Mouse (Mus musculus) embryonic fibroblast, embryonic 13.5 days (primary cell): Measurements from ENCODE around the gene Ggt6. TPM values are rescaled to one million over a fixed set of nuclear protein-coding genes. Genes with fewer than 3 reads are reported as not detected.
A peak's percentile ranks its signal among the peaks of the same experiment; 100 is the strongest.

Experiments used
- H3K27ac ChIP-seq: 2 replicates; pipeline ENCODE4 v1.5.1; 2012; ENCODE audit warnings: low read length, control low read depth, inconsistent platforms; ENCODE audit not compliant: insufficient read depth
- H3K4me1 ChIP-seq: 2 replicates; pipeline ENCODE4 v1.6.1; 2011; ENCODE audit warnings: low read length; ENCODE audit not compliant: control insufficient read depth, insufficient read depth
- H3K4me3 ChIP-seq: 2 replicates; pipeline ENCODE4 v1.5.1; 2011; ENCODE audit warnings: mild to moderate bottlenecking, control low read depth, low read length; ENCODE audit not compliant: insufficient read depth
- CTCF ChIP-seq: IDR thresholded peaks from 2 replicates; pipeline ENCODE4 v1.5.1; 2011; ENCODE audit warnings: mild to moderate bottlenecking, control low read depth, low read length, moderate library complexity, borderline replicate concordance; ENCODE audit not compliant: insufficient read depth
- POLR2A ChIP-seq: IDR thresholded peaks from 2 replicates; pipeline ENCODE4 v1.6.1; 2011; ENCODE audit warnings: low read depth, mild to moderate bottlenecking, control low read depth, low read length, moderate library complexity
- polyA plus RNA-seq: library from polyadenylated mRNA; stranded (reverse); fragments of >200 nt; gene quantifications from 2 replicates; pipeline ENCODE4 v1.2.4, GENCODE M21; 2011; ENCODE audit warnings: low read depth; ENCODE audit not compliant: missing spikeins, insufficient read length

Ggt6 gene
- polyA plus RNA-seq, 1 experiment: not detected

GRCm38 (mm10) chr11:72469217-72469616 lies 33.9 kb downstream of the Ggt6 start:
- TF ChIP-seq POLR2A (no peak), CTCF (no peak)
- no peak overlapping the region for H3K27ac ChIP-seq
- peaks cover 5% of the 10 kb centered on the region; the same call in 1 of the 2 replicates for H3K4me1 ChIP-seq
- no peak overlapping the region for H3K4me3 ChIP-seq

- TF ChIP-seq POLR2A (no peak), CTCF (no peak)
- no peak overlapping the region for H3K27ac ChIP-seq
- H3K4me3 ChIP-seq: no peak overlapping the region
- H3K4me1 ChIP-seq: peaks cover 5% of the 10 kb centered on the region; the same call in 1 of the 2 replicates
Measured at GRCm38 (mm10) chr11:72470004-72470403, 34.7 kb downstream of the Ggt6 start.

GRCm38 (mm10) chr11:72471381-72471780 lies 36.1 kb downstream of the Ggt6 start:
- TF ChIP-seq CTCF: no peak
- TF ChIP-seq POLR2A: no peak
- Histone ChIP-seq H3K4me3 (no peak overlapping the region), H3K27ac (no peak overlapping the region), H3K4me1 (peaks cover 5% of the 10 kb centered on the region; the same call in 1 of the 2 replicates)

GRCm38 (mm10) chr11:72473540-72473939 lies 38.2 kb downstream of the Ggt6 start:
- Histone ChIP-seq H3K27ac (no peak overlapping the region), H3K4me1 (no peaks in the 10 kb centered on the region), H3K4me3 (no peak overlapping the region)
- TF ChIP-seq CTCF (no peak), POLR2A (no peak)

GRCm38 (mm10) chr11:72474926-72475325 lies 39.6 kb downstream of the Ggt6 start:
- no peak overlapping the region for H3K27ac ChIP-seq
- TF ChIP-seq POLR2A (no peak), CTCF (no peak)
- no peak overlapping the region for H3K4me3 ChIP-seq
- H3K4me1 ChIP-seq: no peaks in the 10 kb centered on the region

DNA sequence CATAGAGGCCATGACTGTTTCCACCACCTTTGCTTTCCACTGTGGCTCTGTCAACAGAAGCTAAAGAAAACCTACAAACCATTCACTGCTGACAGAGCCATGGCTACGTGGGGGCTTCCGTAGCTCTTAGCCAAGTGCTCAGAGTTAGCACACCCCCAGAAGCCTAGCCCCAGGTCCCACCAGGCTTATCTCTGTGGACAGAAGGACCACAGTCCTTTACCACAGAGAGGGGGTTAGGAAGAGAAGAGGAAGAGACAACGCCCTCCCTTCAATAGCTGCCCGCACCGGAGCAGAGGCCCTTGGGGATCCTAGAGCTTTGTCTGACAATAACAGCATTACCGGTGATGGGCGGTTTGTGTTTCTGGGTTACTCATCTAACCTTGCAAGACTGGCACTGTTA lies 40.1 kb downstream of the Ggt6 start:
- TF ChIP-seq POLR2A: no peak
- no peaks in the 10 kb centered on the region for H3K4me1 ChIP-seq
- H3K4me3 ChIP-seq: no peak overlapping the region
- no peak overlapping the region for H3K27ac ChIP-seq

DNA sequence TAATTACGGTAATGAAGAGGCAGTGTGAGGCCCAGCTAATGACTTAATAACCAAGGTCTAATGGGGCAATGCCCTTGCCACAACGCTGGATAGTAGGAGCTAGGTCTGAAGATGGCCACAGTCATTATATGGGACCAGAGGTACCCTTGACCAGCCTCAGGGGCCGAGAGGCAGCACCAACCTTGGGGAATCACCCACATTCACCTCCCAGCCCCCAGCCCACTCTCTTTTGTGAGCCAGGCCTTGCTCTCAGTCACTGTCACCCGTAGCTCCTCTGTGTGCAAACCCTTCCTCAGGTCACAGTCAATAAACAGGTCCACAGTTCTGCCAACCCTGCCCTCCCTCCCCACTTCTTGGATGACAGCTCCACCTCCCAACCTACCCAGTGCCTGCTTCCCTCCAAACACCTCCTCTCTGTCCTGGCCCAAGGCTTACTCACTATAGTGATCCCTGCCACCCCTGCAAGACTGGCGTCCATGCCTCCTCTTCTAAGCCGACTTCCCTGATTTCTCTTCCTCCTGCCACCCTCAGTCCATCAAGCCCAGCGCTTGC lies 40.8 kb downstream of the Ggt6 start:
- no peak for TF ChIP-seq POLR2A
- no peak for TF ChIP-seq CTCF
- Histone ChIP-seq H3K4me1 (no peaks in the 10 kb centered on the region), H3K27ac (no peak overlapping the region), H3K4me3 (no peak overlapping the region)

- no peak for TF ChIP-seq CTCF
- no peak for TF ChIP-seq POLR2A
- Histone ChIP-seq H3K4me3 (no peak overlapping the region), H3K27ac (no peak overlapping the region), H3K4me1 (no peaks in the 10 kb centered on the region)
Measured at GRCm38 (mm10) chr11:72477182-72477581, 41.9 kb downstream of the Ggt6 start.

DNA sequence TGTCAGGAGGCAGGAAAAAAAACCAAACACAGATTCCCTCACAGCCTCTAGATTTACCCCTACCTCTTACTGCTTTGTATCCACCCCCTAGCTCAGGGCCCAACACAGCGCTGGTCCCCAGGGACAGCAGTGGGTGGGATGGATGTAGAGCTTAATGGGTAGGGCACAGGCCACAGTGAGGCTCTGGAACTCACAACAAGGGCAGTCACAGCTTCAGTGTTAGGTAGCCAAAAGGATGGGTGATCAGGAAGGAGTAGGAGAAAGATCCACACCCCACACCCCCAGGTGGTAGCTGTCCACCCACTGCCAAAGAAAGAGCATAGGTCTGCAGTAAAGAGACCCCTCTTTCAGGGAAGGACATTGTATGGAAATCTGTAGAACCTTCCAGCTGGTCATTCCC lies 42.3 kb downstream of the Ggt6 start:
- H3K4me1 ChIP-seq: no peaks in the 10 kb centered on the region
- H3K27ac ChIP-seq: peak overlapping the region; percentile 17; the same call in 1 of the 2 replicates
- no peak overlapping the region for H3K4me3 ChIP-seq
- no peak for TF ChIP-seq POLR2A
- TF ChIP-seq CTCF: no peak

GRCm38 (mm10) chr11:72478228-72478627 lies 42.9 kb downstream of the Ggt6 start:
- no peak for TF ChIP-seq POLR2A
- TF ChIP-seq CTCF: no peak
- H3K27ac ChIP-seq: peak overlapping the region; percentile 17; the same call in 1 of the 2 replicates
- H3K4me3 ChIP-seq: no peak overlapping the region
- no peaks in the 10 kb centered on the region for H3K4me1 ChIP-seq

DNA sequence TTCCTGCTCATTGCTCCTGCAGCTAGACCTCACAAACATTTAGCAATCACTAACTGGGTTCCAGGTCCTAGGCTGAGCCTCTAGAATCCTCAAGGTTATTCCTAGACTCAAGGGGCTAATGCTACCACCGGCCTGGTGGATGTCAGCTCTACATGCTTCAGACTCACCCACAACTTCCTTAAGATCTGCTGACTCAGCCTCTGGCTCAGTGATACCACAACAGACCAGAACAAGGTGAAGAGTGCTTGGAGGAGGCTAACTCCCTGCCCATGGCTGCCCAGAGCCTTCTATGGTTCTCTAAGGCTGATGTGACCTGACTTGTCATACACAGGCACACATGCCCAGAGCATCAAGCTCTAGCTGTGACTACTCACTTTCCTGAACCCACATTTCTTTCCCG lies 44.2 kb downstream of the Ggt6 start:
- TF ChIP-seq POLR2A (no peak), CTCF (no peak)
- Histone ChIP-seq H3K4me3 (no peak overlapping the region), H3K27ac (no peak overlapping the region), H3K4me1 (no peaks in the 10 kb centered on the region)
